Mouse (Mus musculus) embryonic facial prominence, embryonic 15.5 days (tissue): Measurements from ENCODE around the gene Igdcc4. TPM values are rescaled to one million over a fixed set of nuclear protein-coding genes. Genes with fewer than 3 reads are reported as not detected.
A peak's percentile ranks its signal among the peaks of the same experiment; 100 is the strongest.

Experiments used
- ATAC-seq: fragments of 200-750 bp; cut with Nextera tagmentation; 2 replicates; pipeline ENCODE4 v1.8.0; 2017; ENCODE audit warnings: low read depth, moderate TSS enrichment; ENCODE audit not compliant: insufficient number of reproducible peaks, low FRiP score, low TSS enrichment
- H3K27ac ChIP-seq: fragments of 300-500 bp; sonication (generic); replicated peaks from 2 replicates; pipeline ENCODE4 v1.5.1; 2015; ENCODE audit warnings: mild to moderate bottlenecking, inconsistent platforms
- H3K27me3 ChIP-seq: fragments of 300-500 bp; sonication (generic); 2 replicates; pipeline ENCODE4 v1.6.1; 2015; ENCODE audit warnings: inconsistent platforms
- H3K36me3 ChIP-seq: fragments of 300-500 bp; sonication (generic); 2 replicates; pipeline ENCODE4 v1.6.1; 2015; ENCODE audit warnings: mild to moderate bottlenecking, inconsistent platforms
- H3K4me1 ChIP-seq: fragments of 300-500 bp; sonication (generic); 2 replicates; pipeline ENCODE4 v1.6.1; 2015; ENCODE audit warnings: inconsistent platforms
- H3K4me2 ChIP-seq: fragments of 300-500 bp; sonication (generic); replicated peaks from 2 replicates; pipeline ENCODE4 v1.6.1; 2015; ENCODE audit warnings: mild to moderate bottlenecking, inconsistent platforms
- H3K4me3 ChIP-seq: fragments of 300-500 bp; sonication (generic); replicated peaks from 2 replicates; pipeline ENCODE4 v1.5.1; 2015; ENCODE audit warnings: mild to moderate bottlenecking, inconsistent platforms
- H3K9ac ChIP-seq: fragments of 300-500 bp; sonication (generic); 2 replicates; pipeline ENCODE4 v1.6.1; 2015; ENCODE audit warnings: inconsistent platforms
- H3K9me3 ChIP-seq: fragments of 300-500 bp; sonication (generic); replicated peaks from 2 replicates; pipeline ENCODE4 v1.6.1; 2016; ENCODE audit warnings: inconsistent platforms
- WGBS: fragments of 180-500 bp; shearing (Covaris S2); methylation state at CpG from one replicate; pipeline ENCODE4 v1.1.7; 2015; 5-methylcytosine and 5-hydroxymethylcytosine counted together
- polyA plus RNA-seq: library from polyadenylated mRNA; unstranded; fragments of >200 nt; fragmentation: Nextera tagmentation; extraction: Ambion mirVana; gene quantifications from 2 replicates; pipeline ENCODE4 v1.2.1, GENCODE M21; 2015

The Igdcc4 gene
- polyA plus RNA-seq, 1 experiment from 2014 or later = 38.4 TPM

DNA sequence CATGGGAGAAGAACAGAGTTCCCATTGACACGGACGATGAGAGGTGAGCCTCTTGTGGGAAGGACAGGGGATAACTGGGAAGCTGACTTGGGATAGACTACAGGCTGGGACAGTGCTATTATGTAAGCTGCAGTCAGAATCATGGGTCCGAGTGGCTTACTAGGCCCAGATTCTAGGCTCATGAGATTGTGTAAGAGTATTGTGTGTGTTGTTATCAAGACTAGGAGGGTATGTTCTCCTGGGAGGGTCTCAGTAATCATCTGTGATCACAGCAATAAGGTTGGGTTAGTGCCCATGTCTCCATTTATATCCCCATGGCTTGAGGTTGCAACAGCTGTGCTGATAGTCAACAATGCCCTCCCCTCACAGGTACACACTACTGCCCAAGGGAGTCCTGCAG lies 76.2 kb downstream of the Igdcc4 start:
- Histone ChIP-seq H3K27ac (no peak overlapping the region), H3K9ac (no peak overlapping the region), H3K4me3 (no peak overlapping the region), H3K9me3 (no peaks in the 10 kb centered on the region), H3K36me3 (no peaks in the 10 kb centered on the region), H3K27me3 (no peaks in the 10 kb centered on the region), H3K4me1 (peaks cover 43% of the 10 kb centered on the region), H3K4me2 (no peak overlapping the region)
- ATAC-seq = no peak
- 61% methylated on average over 3 of the region's 3 CpGs for WGBS

DNA sequence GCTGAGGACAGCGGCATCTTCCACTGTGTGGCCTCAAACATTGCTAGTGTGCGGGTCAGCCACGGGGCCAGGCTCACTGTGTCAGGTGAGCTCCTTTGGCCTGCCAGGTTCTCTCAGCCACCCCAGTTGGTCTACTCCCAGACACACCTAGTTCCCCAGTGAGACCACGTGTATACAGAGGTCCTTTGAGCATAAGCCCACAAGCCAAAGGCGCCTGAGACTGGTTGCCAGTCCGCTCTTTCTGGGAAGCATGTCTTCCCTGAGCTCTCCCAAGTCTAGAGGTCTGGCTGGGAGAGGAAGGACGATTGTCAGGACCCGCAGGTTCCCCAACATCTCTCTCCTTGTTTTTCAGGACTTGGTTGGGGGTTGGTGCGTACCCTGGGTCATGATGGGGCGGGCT lies 76.6 kb downstream of the Igdcc4 start:
- Histone ChIP-seq H3K27me3 (no peaks in the 10 kb centered on the region), H3K9ac (no peak overlapping the region), H3K4me1 (peaks cover 43% of the 10 kb centered on the region), H3K36me3 (no peaks in the 10 kb centered on the region), H3K4me3 (no peak overlapping the region), H3K4me2 (no peak overlapping the region), H3K9me3 (no peaks in the 10 kb centered on the region), H3K27ac (no peak overlapping the region)
- no peak for ATAC-seq
- 64% methylated on average over 10 of the region's 10 CpGs for WGBS

DNA sequence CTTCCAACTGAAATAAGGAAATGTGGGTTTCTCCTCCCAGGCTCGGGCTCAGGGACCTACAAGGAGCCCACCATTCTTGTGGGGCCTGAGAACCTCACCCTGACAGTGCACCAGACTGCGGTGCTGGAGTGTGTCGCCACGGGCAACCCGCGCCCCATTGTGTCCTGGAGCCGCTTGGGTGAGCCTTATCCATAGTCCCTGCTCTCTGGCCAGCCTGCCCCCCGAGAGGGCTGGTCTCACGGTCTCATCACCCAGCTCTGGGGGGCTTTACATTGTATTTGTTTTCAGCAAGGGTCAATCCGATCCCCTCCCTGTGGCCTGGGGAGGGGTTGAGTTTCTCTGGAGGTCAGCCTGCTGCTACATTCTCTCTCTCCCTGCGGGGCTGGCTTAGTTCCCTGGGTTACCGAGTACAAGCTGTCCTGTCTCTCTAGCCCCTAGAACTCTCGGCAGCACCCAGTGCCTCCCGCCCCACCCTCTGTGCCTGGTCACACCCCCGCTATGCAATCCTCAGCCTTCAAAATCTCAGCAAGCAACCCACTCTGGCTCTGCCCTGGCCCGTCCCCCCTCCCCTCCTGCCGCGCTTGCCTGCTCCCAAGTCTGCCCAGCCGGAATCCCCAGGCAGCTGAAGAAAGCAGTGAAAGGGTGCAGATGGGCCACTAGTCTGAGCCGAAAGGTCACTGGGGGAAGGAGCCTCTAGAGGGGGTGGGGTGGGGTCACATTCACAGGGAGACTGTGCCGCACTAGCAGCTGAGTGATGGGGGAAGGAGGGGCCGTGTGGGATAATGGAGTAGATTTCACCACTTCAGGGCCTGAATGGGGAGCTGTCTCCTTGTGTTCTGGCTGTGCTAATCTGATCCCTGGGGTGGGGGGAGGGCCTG lies 77.3 kb downstream of the Igdcc4 start:
- peak; percentile 34; the same call in 1 of the 2 replicates for ATAC-seq
- Histone ChIP-seq H3K9me3 (no peaks in the 10 kb centered on the region), H3K4me1 (peaks cover 43% of the 10 kb centered on the region), H3K4me2 (peak overlapping the region; percentile 35), H3K36me3 (no peaks in the 10 kb centered on the region), H3K27ac (no peak overlapping the region), H3K27me3 (no peaks in the 10 kb centered on the region), H3K4me3 (no peak overlapping the region; the same call in 1 of the 2 replicates), H3K9ac (no peak overlapping the region)
- 12% methylated on average over 22 of the region's 22 CpGs for WGBS

DNA sequence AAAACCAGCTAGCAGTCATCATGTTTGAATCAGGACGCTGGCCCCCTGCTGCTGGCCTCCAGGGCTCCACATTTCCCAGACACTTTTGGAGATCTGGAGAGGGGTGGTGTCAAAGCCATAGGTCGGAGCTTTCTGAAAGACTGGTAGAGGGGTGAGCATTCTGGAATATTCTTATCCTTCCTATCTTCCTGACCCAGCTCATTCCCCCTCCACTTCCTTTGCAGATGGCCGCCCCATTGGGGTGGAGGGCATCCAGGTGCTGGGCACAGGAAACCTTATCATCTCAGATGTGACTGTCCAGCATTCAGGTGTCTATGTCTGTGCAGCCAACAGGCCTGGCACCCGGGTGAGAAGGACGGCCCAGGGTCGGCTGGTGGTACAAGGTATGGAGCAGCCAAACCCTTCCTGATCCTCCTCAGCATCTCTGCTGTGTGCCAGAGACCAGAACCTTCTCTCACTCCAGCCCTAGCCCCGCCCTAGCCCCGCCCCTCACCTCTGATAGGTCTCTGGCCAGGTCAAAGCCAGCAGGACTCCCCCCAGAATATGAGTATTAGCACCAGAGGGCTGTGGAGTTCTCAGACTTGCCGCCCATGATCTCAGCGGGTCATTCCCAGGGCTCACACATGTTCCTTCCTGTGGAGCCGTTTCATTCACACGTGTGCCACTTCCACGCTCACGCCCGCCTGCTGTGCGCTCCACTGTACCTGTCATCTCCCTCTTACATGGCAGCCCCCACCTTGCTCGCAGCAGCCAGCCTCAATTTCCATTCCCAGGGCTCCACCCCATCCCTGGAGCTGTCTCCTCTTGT lies 78.7 kb downstream of the Igdcc4 start:
- Histone ChIP-seq H3K4me3 (no peak overlapping the region), H3K36me3 (0 out of 2 replicates have a peak, but pooled peaks cover 3% of the 10 kb centered on the region), H3K4me1 (peaks cover 43% of the 10 kb centered on the region), H3K4me2 (0 out of 2 replicates have a peak overlapping the region, but pooled peaks have one; percentile 22), H3K27ac (no peak overlapping the region), H3K9me3 (no peaks in the 10 kb centered on the region), H3K27me3 (no peaks in the 10 kb centered on the region), H3K9ac (no peak overlapping the region)
- no peak for ATAC-seq
- 40% methylated on average over 17 of the region's 17 CpGs for WGBS

Other genes starting within 250 kb of the Igdcc4 start
- gene Slc24a1, start 149.9 kb upstream of the Igdcc4 start, polyA plus RNA-seq = 0.04 and 0.12 TPM in 2 replicates
- 44.5 and 45.2 TPM in 2 replicates for gene Ints14, start 140.6 kb upstream of the Igdcc4 start, polyA plus RNA-seq
- gene Hacd3, start 79.8 kb upstream of the Igdcc4 start, polyA plus RNA-seq = 77.5 and 78.5 TPM in 2 replicates
- gene Dpp8, start 69.1 kb upstream of the Igdcc4 start, polyA plus RNA-seq = 34.3 and 35.0 TPM in 2 replicates
- gene Igdcc3, start 39.7 kb downstream of the Igdcc4 start, polyA plus RNA-seq = 1.5 and 2.3 TPM in 2 replicates
- 7.5 and 8.9 TPM in 2 replicates for gene Parp16, start 93.9 kb downstream of the Igdcc4 start, polyA plus RNA-seq
- gene Cilp, start 163.7 kb downstream of the Igdcc4 start, polyA plus RNA-seq = 2.6 and 3.5 TPM in 2 replicates
- gene Clpx, start 192.8 kb downstream of the Igdcc4 start, polyA plus RNA-seq = 55.7 and 57.6 TPM in 2 replicates
- 10.9 and 11.4 TPM in 2 replicates for gene Pdcd7, start 244.6 kb downstream of the Igdcc4 start, polyA plus RNA-seq